20 mouse cellular contexts compared by ENCODE assay signal in the genomic region with DNA sequence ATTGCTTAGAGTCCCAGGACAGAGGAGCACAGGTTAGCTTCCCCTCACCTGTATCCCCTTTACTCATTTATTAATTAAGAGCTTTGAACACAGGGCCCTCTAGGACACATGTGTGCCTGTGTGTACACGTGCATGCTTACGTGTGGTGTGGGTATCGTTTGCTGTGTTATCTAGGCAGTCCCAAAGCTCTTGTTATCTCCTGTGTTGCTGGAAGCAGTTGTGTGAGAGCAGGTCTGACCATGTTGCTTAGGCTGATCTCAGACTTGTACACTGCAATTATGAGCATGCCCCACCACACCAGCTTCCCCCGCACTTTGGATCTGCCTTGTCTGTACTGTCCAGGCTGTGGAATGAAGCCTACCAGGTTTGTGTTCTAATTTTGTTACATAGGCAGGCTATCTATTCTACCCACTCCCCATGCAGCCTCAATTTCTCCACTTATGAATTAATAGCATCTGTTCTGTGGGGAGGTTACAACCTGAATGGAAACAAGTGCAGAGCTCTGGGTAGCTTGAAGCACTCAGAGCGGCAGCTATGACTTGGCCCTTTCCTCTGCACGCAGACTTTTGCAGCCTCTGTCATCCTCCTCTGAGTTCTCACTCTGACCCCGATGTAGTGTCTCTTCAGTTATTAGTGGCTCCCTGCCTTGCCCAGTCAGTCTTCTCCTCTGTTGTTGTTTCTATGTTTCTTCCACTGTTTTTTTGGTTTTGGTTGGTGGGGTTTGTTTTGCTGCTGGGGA.
DNase-seq lines count a peak whose midpoint lies in the region; ATAC-seq and TF ChIP-seq lines count a peak whose summit lies in the region.
"Had no signal": no experiment of that assay in that cellular context is flagged by ENCODE, and none has a peak within 500 bp of the region (broad histone marks: within the 10 kb centered on the region; RNA-seq: fewer than 3 reads in every experiment).

No protein-coding gene starts in this region.

- H3K27ac ChIP-seq in thymus, adult 2 months (ENCODE audit: control insufficient read depth, insufficient read depth, low read length), result peak overlapping the region; percentile 77
- peak overlapping the region; percentile 85 for H3K27ac ChIP-seq in liver, embryonic 14.5 days
- H3K27ac ChIP-seq: embryonic facial prominence, embryonic 10.5 days; heart, embryonic 15.5 days; intestine, embryonic 15.5 days; left cerebral cortex, adult 2 months; limb, embryonic 10.5 days; macrophage had no signal

- WGBS in thymus, adult 2 months, result 93% methylated on average over 7 of the region's 7 CpGs
- 22% methylated on average over 7 of the region's 7 CpGs for WGBS in liver, embryonic 14.5 days (ENCODE audit: insufficient replicate concordance)

- H3K36me3 ChIP-seq in thymus, adult 2 months (ENCODE audit: control insufficient read depth, insufficient read depth, low read length), result peaks cover 4% of the 10 kb centered on the region; the same call in 1 of the 2 replicates
- peaks cover 55% of the 10 kb centered on the region for H3K36me3 ChIP-seq in erythroblast, embryonic 14.5 days (ENCODE audit: control insufficient read depth)
- H3K36me3 ChIP-seq in liver, embryonic 14.5 days (replicated peaks; ENCODE audit: control insufficient read depth, insufficient read depth, low read depth), result no peaks in the 10 kb centered on the region; the same call in 1 of the 2 replicates

- ATAC-seq in liver, embryonic 14.5 days (ENCODE audit: insufficient read depth), result peak; percentile 96
- no peak for ATAC-seq in cerebellum, adult (ENCODE audit: insufficient number of reproducible peaks, low FRiP score, low TSS enrichment)
- ATAC-seq: forebrain, embryonic 16.5 days; intestine, embryonic 15.5 days had no signal

- no peaks in the 10 kb centered on the region for H3K9me3 ChIP-seq in erythroblast, embryonic 14.5 days (ENCODE audit: control insufficient read depth, low read length)
- H3K9me3 ChIP-seq in liver, embryonic 14.5 days (ENCODE audit: control insufficient read depth, low read length), result no peaks in the 10 kb centered on the region
- H3K9me3 ChIP-seq: embryonic facial prominence, embryonic 10.5 days; heart, embryonic 15.5 days; intestine, embryonic 15.5 days; limb, embryonic 10.5 days had no signal

- no peak for TF ChIP-seq CTCF in thymus, adult 2 months (IDR thresholded peaks at IDR 0.05; ENCODE audit: borderline replicate concordance, control insufficient read depth, extremely low read depth, insufficient read depth, low read length, poor library complexity)
- TF ChIP-seq CTCF in liver, embryonic 14.5 days (IDR thresholded peaks at IDR 0.05; ENCODE audit: low read depth), result no peak

- H3K4me1 ChIP-seq in thymus, adult 2 months (replicated peaks; ENCODE audit: control insufficient read depth, insufficient read depth, low read length), result peaks cover 28% of the 10 kb centered on the region
- peaks cover 52% of the 10 kb centered on the region for H3K4me1 ChIP-seq in erythroblast, embryonic 14.5 days (ENCODE audit: control insufficient read depth)
- H3K4me1 ChIP-seq in liver, embryonic 14.5 days (replicated peaks; ENCODE audit: control insufficient read depth in 2 of 2, insufficient read depth in 2 of 2, low read length in 1 of 2), result peaks cover 22 to 29% of the 10 kb centered on the region in 2 experiments
- H3K4me1 ChIP-seq: intestine, embryonic 15.5 days; limb, embryonic 10.5 days had no signal

- H3K4me3 ChIP-seq in thymus, adult 2 months (ENCODE audit: control insufficient read depth, insufficient read depth, low read length), result no peak overlapping the region
- H3K4me3 ChIP-seq in erythroblast, embryonic 14.5 days (replicated peaks), result peak overlapping the region; percentile 33
- H3K4me3 ChIP-seq in liver, embryonic 14.5 days (ENCODE audit: insufficient read depth in 1 of 2, low read depth in 2 of 2, low read length in 2 of 2), result peak overlapping the region in 1 of 2 experiments; percentile 16; a peak in 2 of 4 replicates
- H3K4me3 ChIP-seq: embryonic facial prominence, embryonic 10.5 days; heart, embryonic 15.5 days; intestine, embryonic 15.5 days; left cerebral cortex, adult 2 months; limb, embryonic 10.5 days had no signal

- peak; percentile 91 for TF ChIP-seq EP300 in liver, embryonic 14.5 days (IDR thresholded peaks at IDR 0.05; ENCODE audit: low read depth)

- H3K27me3 ChIP-seq in thymus, adult 2 months (ENCODE audit: control insufficient read depth, insufficient read depth, low read length), result no peaks in the 10 kb centered on the region
- H3K27me3 ChIP-seq in erythroblast, embryonic 14.5 days (ENCODE audit: control insufficient read depth), result no peaks in the 10 kb centered on the region
- H3K27me3 ChIP-seq in liver, embryonic 14.5 days (ENCODE audit: control insufficient read depth, insufficient read depth, low read length), result no peaks in the 10 kb centered on the region
- H3K27me3 ChIP-seq: heart, embryonic 15.5 days; intestine, embryonic 15.5 days had no signal

- H3K4me2 ChIP-seq in liver, embryonic 14.5 days (ENCODE audit: low read depth), result peak overlapping the region; percentile 52
- H3K4me2 ChIP-seq: heart, embryonic 15.5 days; intestine, embryonic 15.5 days had no signal

- peak overlapping the region; percentile 56 for H3K9ac ChIP-seq in liver, embryonic 14.5 days (replicated peaks)
- H3K9ac ChIP-seq: heart, embryonic 15.5 days; intestine, embryonic 15.5 days had no signal

- TF ChIP-seq POLR2A in thymus, adult 2 months (IDR thresholded peaks at IDR 0.05; ENCODE audit: control insufficient read depth, extremely low read depth, insufficient read depth, low read length, poor library complexity), result no peak

- DNase-seq in thymus, adult 2 months, result no peak
- no peak for DNase-seq in thymus, postnatal 25 days
- peak; percentile 54 to 71 (median 69) for DNase-seq in liver, embryonic 14.5 days (ENCODE audit: low read depth in 3 of 3, low spot score in 3 of 3)
- no peak for DNase-seq in layer of hippocampus, postnatal 25 days (ENCODE audit: extremely low spot score in 1 of 2, low spot score in 1 of 2)
- DNase-seq in urinary bladder, adult 18-20 months (ENCODE audit: low spot score in 2 of 2), result no peak
- DNase-seq: cerebellum, adult 11 months; cerebellum, postnatal 36 days; lung, adult 2 months; midbrain, embryonic 14.5 days; retina, postnatal 1 day; thymus, postnatal 4 days had no signal

Comparison
In these comparisons a context has a peak if more than half of its experiments do, and no peak if none do; other contexts are left out.
1. DNase-seq: peak in liver, embryonic 14.5 days (3 of 3); none in thymus, adult 2 months (single experiment), thymus, postnatal 25 days (single experiment), layer of hippocampus, postnatal 25 days (0 of 2) and urinary bladder, adult 18-20 months (0 of 2).